Mouse (Mus musculus): Measurements from ENCODE around the gene Lims1.
"Not testable (repeated sequence)": the region's sequence is repeated elsewhere in the genome, so short reads cannot be mapped to it uniquely, and the experiment has no call there.

Lims1 gene

GRCm38 (mm10) chr10:58323028-58323991, at the start of gene Lims1:
Gene Lims1, plus strand, starts transcription at chr10:58323466.
- peak; percentile 96 for DNase-seq (ENCODE audit: low spot score)

- DNase-seq (ENCODE audit: low spot score) = no peak
Measured at GRCm38 (mm10) chr10:58282238-58282637, 41.0 kb upstream of the Lims1 start.

- no peak for DNase-seq (ENCODE audit: low spot score)
Measured at GRCm38 (mm10) chr10:58290742-58291141, 32.5 kb upstream of the Lims1 start.

- DNase-seq (ENCODE audit: low spot score) = peak; percentile 29
Measured at GRCm38 (mm10) chr10:58294246-58294645, 29.0 kb upstream of the Lims1 start.

- DNase-seq (ENCODE audit: low spot score) = no peak
Measured at GRCm38 (mm10) chr10:58295605-58296004, 27.7 kb upstream of the Lims1 start.

- no peak for DNase-seq (ENCODE audit: low spot score)
Measured at GRCm38 (mm10) chr10:58304996-58305395, 18.3 kb upstream of the Lims1 start.

GRCm38 (mm10) chr10:58306897-58307296, 16.4 kb upstream of the Lims1 start:
- no peak for DNase-seq (ENCODE audit: low spot score)

- no peak for DNase-seq (ENCODE audit: low spot score)
Measured at GRCm38 (mm10) chr10:58310791-58311190, 12.5 kb upstream of the Lims1 start.

GRCm38 (mm10) chr10:58312887-58313286, 10.4 kb upstream of the Lims1 start:
- DNase-seq (ENCODE audit: low spot score) = no peak

- DNase-seq (ENCODE audit: low spot score) = no peak
Measured at GRCm38 (mm10) chr10:58320881-58321280, 2.4 kb upstream of the Lims1 start.

- DNase-seq (ENCODE audit: low spot score) = peak; percentile 27
Measured at GRCm38 (mm10) chr10:58322361-58323027, 772 bp upstream of the Lims1 start.

GRCm38 (mm10) chr10:58326271-58326670, 3.0 kb downstream of the Lims1 start:
- no peak for DNase-seq (ENCODE audit: low spot score)

GRCm38 (mm10) chr10:58327836-58328235, 4.6 kb downstream of the Lims1 start:
- DNase-seq (ENCODE audit: low spot score) = not testable (repeated sequence)

GRCm38 (mm10) chr10:58328517-58329108, 5.3 kb downstream of the Lims1 start:
- no peak for DNase-seq (ENCODE audit: low spot score)

GRCm38 (mm10) chr10:58330635-58331034, 7.4 kb downstream of the Lims1 start:
- DNase-seq (ENCODE audit: low spot score) = no peak

- no peak for DNase-seq (ENCODE audit: low spot score)
Measured at GRCm38 (mm10) chr10:58331741-58332140, 8.5 kb downstream of the Lims1 start.

- no peak for DNase-seq (ENCODE audit: low spot score)
Measured at GRCm38 (mm10) chr10:58333414-58333813, 10.1 kb downstream of the Lims1 start.

- no peak for DNase-seq (ENCODE audit: low spot score)
Measured at GRCm38 (mm10) chr10:58336156-58336555, 12.9 kb downstream of the Lims1 start.

- not testable (repeated sequence) for DNase-seq (ENCODE audit: low spot score)
Measured at GRCm38 (mm10) chr10:58337091-58337490, 13.8 kb downstream of the Lims1 start.

GRCm38 (mm10) chr10:58338590-58338989, 15.3 kb downstream of the Lims1 start:
- no peak for DNase-seq (ENCODE audit: low spot score)

- no peak for DNase-seq (ENCODE audit: low spot score)
Measured at GRCm38 (mm10) chr10:58341685-58342084, 18.4 kb downstream of the Lims1 start.

- DNase-seq (ENCODE audit: low spot score) = no peak
Measured at GRCm38 (mm10) chr10:58342199-58342598, 18.9 kb downstream of the Lims1 start.

- no peak for DNase-seq (ENCODE audit: low spot score)
Measured at GRCm38 (mm10) chr10:58343552-58343951, 20.3 kb downstream of the Lims1 start.
